Mouse (Mus musculus): Measurements from ENCODE around the gene Zfp266.

The Zfp266 gene

GRCm38 (mm10) chr9:20491858-20492526, 29.2 kb downstream of the Zfp266 start:
- DNase-seq, result no peak

GRCm38 (mm10) chr9:20489536-20489935, 31.7 kb downstream of the Zfp266 start:
- DNase-seq, result no peak

- DNase-seq, result no peak
These were observed 41.8 kb downstream of the Zfp266 start for GRCm38 (mm10) chr9:20479396-20479795.

- DNase-seq, result no peak
These were observed 44.6 kb downstream of the Zfp266 start for GRCm38 (mm10) chr9:20476632-20477031.

GRCm38 (mm10) chr9:20466761-20467442, 54.3 kb downstream of the Zfp266 start:
- DNase-seq, result peak; percentile 65

- peak; percentile 81 for DNase-seq
These were observed 61.6 kb downstream of the Zfp266 start, which contains the start of gene Zfp26 for GRCm38 (mm10) chr9:20459377-20460317. TSS of gene Zfp26 (minus strand) at chr9:20460162.

- DNase-seq, result no peak
These were observed 67.6 kb downstream of the Zfp266 start for GRCm38 (mm10) chr9:20453647-20454046.

- DNase-seq, result no peak
These were observed 69.7 kb downstream of the Zfp266 start for GRCm38 (mm10) chr9:20451493-20451892.
